Mouse (Mus musculus) T-helper 2 cell (primary cell): ENCODE results near the gene Vwa3b.

Source experiments
- in situ Hi-C: fragments of 300-600 bp; cut with MboI, MseI; formaldehyde crosslinking; loops from one replicate; pipeline ENCODE4 v1.15.1; 2025; ENCODE audit warnings: high pct_unique_total_duplicates

Gene Vwa3b

DNA sequence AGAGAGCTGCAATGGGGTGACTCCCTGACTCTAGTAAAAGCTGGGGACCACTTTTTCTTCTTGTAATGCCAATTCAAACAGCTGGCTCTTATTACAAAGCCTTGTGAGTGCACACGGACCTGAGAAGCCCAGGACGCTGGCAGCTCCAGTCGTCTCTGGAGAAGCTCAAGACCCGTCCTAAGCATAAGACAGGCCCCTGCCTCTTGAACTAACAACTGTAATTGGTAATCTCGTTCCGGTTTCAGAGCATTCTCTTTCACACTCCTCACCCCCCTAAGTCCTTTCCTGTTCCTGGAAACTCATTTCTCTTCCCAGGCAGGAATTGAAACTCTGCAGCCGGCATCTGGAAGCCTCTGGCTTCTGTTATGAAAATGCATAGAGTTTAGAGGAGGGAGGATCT lies 195.6 kb downstream of the Vwa3b start:
- in situ Hi-C loops: no loop called here

DNA sequence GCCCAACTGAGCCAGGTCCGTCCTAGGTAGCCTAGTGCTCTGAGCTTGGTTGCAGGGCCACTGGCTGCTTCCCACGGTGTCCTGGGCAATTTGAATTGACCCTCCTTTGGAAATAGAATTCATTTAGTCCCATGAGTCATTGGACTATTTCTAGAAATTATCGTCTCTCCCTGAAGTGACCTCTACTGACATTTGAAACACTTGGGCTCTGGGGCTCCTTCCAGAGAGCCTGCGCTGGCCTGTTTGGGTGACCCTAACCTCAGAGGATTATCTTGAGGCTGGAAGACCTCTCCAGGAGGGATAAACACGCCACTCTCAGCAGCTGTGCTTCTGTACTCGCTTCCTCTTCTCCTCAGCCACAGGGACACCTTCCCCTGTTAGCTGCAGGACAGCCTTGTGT lies 204.0 kb downstream of the Vwa3b start:
- in situ Hi-C loops: no loop called here

DNA sequence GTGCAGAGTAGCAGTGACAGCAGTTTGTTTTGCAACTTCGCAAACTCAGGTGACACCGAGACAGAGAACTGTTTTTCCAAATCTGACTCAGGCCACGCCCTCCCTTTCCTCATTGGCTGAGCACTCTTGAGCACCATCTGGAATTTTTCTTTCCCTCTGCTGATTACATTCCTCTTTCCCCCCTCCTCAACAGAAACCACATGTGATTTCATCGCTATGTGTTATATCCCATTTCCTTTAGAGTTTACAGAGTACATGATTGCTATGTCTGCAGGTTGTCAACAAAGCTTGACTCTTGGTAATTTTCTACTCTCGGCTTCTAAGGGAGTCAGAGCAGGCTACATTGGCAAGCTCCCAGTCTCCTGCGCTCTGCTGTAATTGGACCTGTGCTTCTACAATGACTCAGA lies 204.9 kb downstream of the Vwa3b start:
- in situ Hi-C loops: no loop called here
